Comparison of ENCODE assay signal across 24 mouse cellular contexts in genomic region chr9:111245546-111245945, GRCm38 (mm10). TPM values are rescaled to one million over a fixed set of nuclear protein-coding genes. Genes with fewer than 3 reads are reported as not detected.
A peak's percentile ranks its signal among the peaks of the same experiment; 100 is the strongest.
DNase-seq lines count a peak whose midpoint lies in the region; ATAC-seq and TF ChIP-seq lines count a peak whose summit lies in the region.
"Had no signal": no experiment of that assay in that cellular context is flagged by ENCODE, and none has a peak within 500 bp of the region (broad histone marks: within the 10 kb centered on the region; RNA-seq: fewer than 3 reads in every experiment).

No protein-coding gene starts in this region.

- H3K4me2 ChIP-seq in midbrain, postnatal 0 days (ENCODE audit: low read depth, low read length, poor library complexity, severe bottlenecking), result no peak overlapping the region
- H3K4me2 ChIP-seq in midbrain, embryonic 15.5 days, result no peak overlapping the region
- H3K4me2 ChIP-seq in intestine, embryonic 15.5 days (replicated peaks), result no peak overlapping the region
- H3K4me2 ChIP-seq: embryonic facial prominence, embryonic 13.5 days; heart, embryonic 13.5 days; hindbrain, embryonic 12.5 days had no signal

- H3K9me3 ChIP-seq in midbrain, postnatal 0 days (ENCODE audit: low read length), result no peaks in the 10 kb centered on the region
- no peaks in the 10 kb centered on the region for H3K9me3 ChIP-seq in midbrain, embryonic 15.5 days
- H3K9me3 ChIP-seq in intestine, embryonic 15.5 days, result no peaks in the 10 kb centered on the region
- H3K9me3 ChIP-seq: embryonic facial prominence, embryonic 13.5 days; G1E; heart, embryonic 13.5 days; hindbrain, embryonic 12.5 days had no signal

- H3K9ac ChIP-seq in midbrain, postnatal 0 days (replicated peaks; ENCODE audit: low read length, poor library complexity, severe bottlenecking), result no peak overlapping the region
- H3K9ac ChIP-seq in midbrain, embryonic 15.5 days, result no peak overlapping the region
- H3K9ac ChIP-seq in intestine, embryonic 15.5 days, result no peak overlapping the region
- H3K9ac ChIP-seq: embryonic facial prominence, embryonic 13.5 days; heart, embryonic 13.5 days; hindbrain, embryonic 12.5 days had no signal

- H3K4me3 ChIP-seq in midbrain, postnatal 0 days (ENCODE audit: low read depth, low read length), result no peak overlapping the region
- no peak overlapping the region for H3K4me3 ChIP-seq in midbrain, embryonic 15.5 days
- H3K4me3 ChIP-seq in intestine, embryonic 15.5 days (replicated peaks), result no peak overlapping the region
- H3K4me3 ChIP-seq: embryonic facial prominence, embryonic 13.5 days; heart, embryonic 13.5 days; hindbrain, embryonic 12.5 days had no signal

- TF ChIP-seq CTCF in midbrain, postnatal 0 days (IDR thresholded peaks at IDR 0.05), result peak; percentile 5; the same call in 1 of the 2 replicates

- H3K27ac ChIP-seq in midbrain, postnatal 0 days (ENCODE audit: low read depth, low read length), result no peak overlapping the region
- H3K27ac ChIP-seq in midbrain, embryonic 15.5 days, result no peak overlapping the region
- no peak overlapping the region for H3K27ac ChIP-seq in intestine, embryonic 15.5 days
- H3K27ac ChIP-seq: embryonic facial prominence, embryonic 13.5 days; heart, embryonic 13.5 days; hindbrain, embryonic 12.5 days had no signal

- ATAC-seq in frontal cortex, adult (ENCODE audit: low TSS enrichment), result peak; percentile 62; the same call in 1 of the 2 replicates
- no peak for ATAC-seq in midbrain, postnatal 0 days (ENCODE audit: low FRiP score)
- no peak for ATAC-seq in midbrain, embryonic 15.5 days (replicated peaks)
- no peak for ATAC-seq in intestine, embryonic 15.5 days
- ATAC-seq: activated CD4-positive, CD25-positive, alpha-beta regulatory T cell, adult 4 months; forebrain, embryonic 14.5 days; hindbrain, embryonic 16.5 days; inflammation-experienced regulatory T-cells, adult 6 months had no signal

- 72% methylated on average over 6 of the region's 6 CpGs for WGBS in midbrain, postnatal 0 days
- WGBS in midbrain, embryonic 15.5 days, result 75% methylated on average over 6 of the region's 6 CpGs
- 81% methylated on average over 6 of the region's 6 CpGs for WGBS in intestine, embryonic 15.5 days

- no peaks in the 10 kb centered on the region for H3K27me3 ChIP-seq in midbrain, postnatal 0 days (ENCODE audit: insufficient read depth, low read length)
- H3K27me3 ChIP-seq in midbrain, embryonic 15.5 days (replicated peaks), result no peaks in the 10 kb centered on the region
- H3K27me3 ChIP-seq in intestine, embryonic 15.5 days (replicated peaks), result no peaks in the 10 kb centered on the region
- H3K27me3 ChIP-seq: CH12.LX; embryonic facial prominence, embryonic 13.5 days; heart, embryonic 13.5 days; hindbrain, embryonic 12.5 days had no signal

- peaks cover 32% of the 10 kb centered on the region for H3K36me3 ChIP-seq in midbrain, postnatal 0 days (ENCODE audit: insufficient read depth, low read length)
- H3K36me3 ChIP-seq in midbrain, embryonic 15.5 days (replicated peaks), result peaks cover 10% of the 10 kb centered on the region; the same call in 1 of the 2 replicates
- H3K36me3 ChIP-seq in intestine, embryonic 15.5 days, result peaks cover 30% of the 10 kb centered on the region

- no peak for DNase-seq in frontal cortex, postnatal 10 days (ENCODE audit: low spot score in 2 of 2)
- DNase-seq in midbrain, postnatal 0 days (ENCODE audit: low spot score), result peak; percentile 5
- DNase-seq in R1 (ENCODE audit: low read depth, low spot score), result peak; percentile 80
- DNase-seq in telencephalon, adult 2 months (ENCODE audit: low read depth, low spot score), result peak; percentile 34
- no peak for DNase-seq in kidney, adult 18-20 months
- DNase-seq: adrenal gland, postnatal 14 days; cerebellum, adult 18-20 months; cerebellum, adult 9-11 months; embryo, embryonic 11 days; gastrocnemius, postnatal 14 days; heart, postnatal 4 days; kidney, adult 11 months had no signal

- H3K4me1 ChIP-seq in midbrain, postnatal 0 days (ENCODE audit: insufficient read depth, low read length), result no peaks in the 10 kb centered on the region
- no peaks in the 10 kb centered on the region for H3K4me1 ChIP-seq in midbrain, embryonic 15.5 days
- no peaks in the 10 kb centered on the region for H3K4me1 ChIP-seq in intestine, embryonic 15.5 days (replicated peaks)
- H3K4me1 ChIP-seq: embryonic facial prominence, embryonic 13.5 days; hindbrain, embryonic 12.5 days had no signal

RNA-seq across cellular contexts. Expression of gene Mlh1, which starts 26.0 kb away (rescaled TPM):
- 12.6 and 19.6 TPM in 2 replicates for total RNA-seq in midbrain, postnatal 0 days (2014; rRNA removed)
- 20.4 and 20.6 TPM in 2 replicates for polyA plus RNA-seq in midbrain, postnatal 0 days (2015; fragmentation: Nextera tagmentation; extraction: Ambion mirVana)
- 25.7 and 31.3 TPM in 2 replicates for polyA plus RNA-seq in midbrain, embryonic 15.5 days (2015; fragmentation: Nextera tagmentation; extraction: Ambion mirVana)
- 43.4 and 44.9 TPM in 2 replicates for polyA plus RNA-seq in intestine, embryonic 15.5 days (2015; fragmentation: Nextera tagmentation; extraction: Ambion mirVana)

RNA-seq across cellular contexts. Expression of gene Epm2aip1, which starts 26.2 kb away (rescaled TPM):
- 95.1 and 127 TPM in 2 replicates for total RNA-seq in midbrain, postnatal 0 days (2014; rRNA removed)
- polyA plus RNA-seq in midbrain, postnatal 0 days (2015; fragmentation: Nextera tagmentation; extraction: Ambion mirVana), result 41.1 and 46.6 TPM in 2 replicates
- polyA plus RNA-seq in midbrain, embryonic 15.5 days (2015; fragmentation: Nextera tagmentation; extraction: Ambion mirVana), result 60.4 and 68.6 TPM in 2 replicates
- polyA plus RNA-seq in intestine, embryonic 15.5 days (2015; fragmentation: Nextera tagmentation; extraction: Ambion mirVana), result 20.5 and 23.5 TPM in 2 replicates

Comparison
In these comparisons a context has a peak if more than half of its experiments do, and no peak if none do; other contexts are left out.
1. DNase-seq: peak in midbrain, postnatal 0 days (single experiment), R1 (single experiment) and telencephalon, adult 2 months (single experiment); none in frontal cortex, postnatal 10 days (0 of 2) and kidney, adult 18-20 months (single experiment).